Mouse (Mus musculus) small intestine, adult 2 months (tissue): ENCODE results near the gene Trmt11. TPM values are rescaled to one million over a fixed set of nuclear protein-coding genes. Genes with fewer than 3 reads are reported as not detected.
"Not testable (repeated sequence)": the region's sequence is repeated elsewhere in the genome, so short reads cannot be mapped to it uniquely, and the experiment has no call there.

Experiments
- H3K27ac ChIP-seq: fragments of 200-500 bp; 2 replicates; pipeline ENCODE4 v1.5.1; 2012; ENCODE audit warnings: low read depth, low read length, control low read depth, inconsistent platforms; ENCODE audit not compliant: insufficient read depth
- H3K27me3 ChIP-seq: fragments of 200-500 bp; 2 replicates; pipeline ENCODE4 v1.6.1; 2012; ENCODE audit warnings: mild to moderate bottlenecking, moderate library complexity, low read length, inconsistent platforms; ENCODE audit not compliant: control insufficient read depth, insufficient read depth
- H3K36me3 ChIP-seq: fragments of 200-500 bp; 2 replicates; pipeline ENCODE4 v1.6.1; 2012; ENCODE audit warnings: mild to moderate bottlenecking, low read length, control low read depth, inconsistent platforms; ENCODE audit not compliant: control insufficient read depth, insufficient read depth
- H3K4me1 ChIP-seq: fragments of 200-500 bp; 2 replicates; pipeline ENCODE4 v1.6.1; 2012; ENCODE audit warnings: low read length, inconsistent platforms, mixed read lengths; ENCODE audit not compliant: control insufficient read depth, insufficient read depth, insufficient read length
- H3K4me3 ChIP-seq: fragments of 200-500 bp; 2 replicates; pipeline ENCODE4 v1.5.1; 2012; ENCODE audit warnings: low read depth, mild to moderate bottlenecking, control low read depth, inconsistent platforms, low read length, moderate library complexity
- CTCF ChIP-seq: fragments of 200-500 bp; IDR thresholded peaks from 2 replicates; pipeline ENCODE4 v1.5.1; 2012; ENCODE audit warnings: low read depth, mild to moderate bottlenecking, control low read depth, inconsistent platforms, low read length, moderate library complexity, mixed read lengths; ENCODE audit not compliant: insufficient replicate concordance, insufficient read length; ENCODE audit errors: extremely low read depth
- POLR2A ChIP-seq: fragments of 200-500 bp; IDR thresholded peaks from 2 replicates; pipeline ENCODE4 v1.6.1; 2012; ENCODE audit warnings: low read depth, mild to moderate bottlenecking, control low read depth, inconsistent platforms, low read length, moderate library complexity
- WGBS: fragments of 180-500 bp; shearing (Covaris S2); methylation state at CpG from one replicate; pipeline ENCODE4 v1.1.7; 2018; 5-methylcytosine and 5-hydroxymethylcytosine counted together
- polyA plus RNA-seq: library from polyadenylated mRNA; depleted of rRNA; stranded (reverse); fragments of >200 nt; gene quantifications from 2 replicates; pipeline ENCODE4 v1.2.3, GENCODE M21; 2012; rRNA removed

Gene Trmt11
- 0.06 and 0.13 TPM in 2 replicates for polyA plus RNA-seq

GRCm38 (mm10) chr10:30600542-30600966, at the start of gene Trmt11:
Gene Trmt11 (minus strand): TSS chr10:30600749.
- H3K27ac ChIP-seq = peak within 1 kb of the TSS; percentile 73
- H3K36me3 ChIP-seq = peaks cover 10% of the 10 kb centered on the region
- H3K27me3 ChIP-seq = no peaks in the 10 kb centered on the region
- TF ChIP-seq POLR2A (peak; percentile 90), CTCF (no peak)
- H3K4me1 ChIP-seq = peaks cover 4% of the 10 kb centered on the region; the same call in 1 of the 2 replicates
- H3K4me3 ChIP-seq = peak within 1 kb of the TSS; percentile 75
- 1% methylated on average over 28 of the region's 28 CpGs for WGBS

GRCm38 (mm10) chr10:30647681-30648080, 47.1 kb upstream of the Trmt11 start:
- H3K4me3 ChIP-seq = no peak overlapping the region
- H3K36me3 ChIP-seq = peaks cover 17% of the 10 kb centered on the region
- TF ChIP-seq POLR2A (no peak), CTCF (no peak)
- no peak overlapping the region for H3K27ac ChIP-seq
- 80% methylated on average over 2 of the region's 2 CpGs for WGBS
- H3K27me3 ChIP-seq = no peaks in the 10 kb centered on the region
- no peaks in the 10 kb centered on the region for H3K4me1 ChIP-seq

GRCm38 (mm10) chr10:30638216-30638615, 37.7 kb upstream of the Trmt11 start:
- Histone ChIP-seq H3K4me3 (no peak overlapping the region), H3K4me1 (no peaks in the 10 kb centered on the region), H3K27me3 (no peaks in the 10 kb centered on the region), H3K27ac (peak overlapping the region; percentile 67), H3K36me3 (no peaks in the 10 kb centered on the region)
- TF ChIP-seq CTCF (no peak), POLR2A (no peak)
- 78% methylated on average over 3 of the region's 3 CpGs for WGBS

- H3K4me1 ChIP-seq, H3K4me3 ChIP-seq, H3K27ac ChIP-seq, H3K36me3 ChIP-seq, H3K27me3 ChIP-seq: not testable (repeated sequence)
- WGBS = 20% methylated on average over 1 of the region's 1 CpGs
Measured at GRCm38 (mm10) chr10:30636474-30637154, 36.1 kb upstream of the Trmt11 start.

- Histone ChIP-seq H3K36me3 (no peaks in the 10 kb centered on the region), H3K27ac (no peak overlapping the region), H3K4me1 (no peaks in the 10 kb centered on the region), H3K27me3 (no peaks in the 10 kb centered on the region), H3K4me3 (no peak overlapping the region)
- TF ChIP-seq CTCF = no peak
- TF ChIP-seq POLR2A = no peak
- 58% methylated on average over 1 of the region's 1 CpGs for WGBS
Measured at GRCm38 (mm10) chr10:30632718-30633117, 32.2 kb upstream of the Trmt11 start.

- H3K27me3 ChIP-seq = no peaks in the 10 kb centered on the region
- H3K4me1 ChIP-seq = no peaks in the 10 kb centered on the region
- H3K4me3 ChIP-seq = no peak overlapping the region
- H3K36me3 ChIP-seq = no peaks in the 10 kb centered on the region
- no peak overlapping the region for H3K27ac ChIP-seq
- TF ChIP-seq POLR2A (no peak), CTCF (no peak)
Measured at GRCm38 (mm10) chr10:30629977-30630376, 29.4 kb upstream of the Trmt11 start.

- H3K4me3 ChIP-seq = no peak within 1 kb of the TSS
Measured at GRCm38 (mm10) chr10:30629513-30629912, 29.0 kb upstream of the Trmt11 start, which contains the start of gene Hint3. Gene Hint3 (minus strand): TSS chr10:30629632.

GRCm38 (mm10) chr10:30628444-30628843, 27.9 kb upstream of the Trmt11 start:
- H3K27ac ChIP-seq, H3K27me3 ChIP-seq, H3K4me1 ChIP-seq, H3K36me3 ChIP-seq, H3K4me3 ChIP-seq: not testable (repeated sequence)
- 94% methylated on average over 11 of the region's 11 CpGs for WGBS

More at GRCm38 (mm10) chr10:30629513-30629912, 29.0 kb upstream of the Trmt11 start, which contains the start of gene Hint3:
- H3K4me1 ChIP-seq = no peaks in the 10 kb centered on the region
- H3K27me3 ChIP-seq = no peaks in the 10 kb centered on the region
- TF ChIP-seq CTCF = no peak
- no peak for TF ChIP-seq POLR2A
- no peaks in the 10 kb centered on the region for H3K36me3 ChIP-seq
- 58% methylated on average over 3 of the region's 3 CpGs for WGBS
- no peak within 1 kb of the TSS for H3K27ac ChIP-seq
